Mouse (Mus musculus) bone marrow macrophage, adult 2 months (primary cell): ENCODE measurements around the gene Tada2a.

Experiments
- CTCF ChIP-seq: IDR thresholded peaks from 2 replicates; pipeline ENCODE4 v1.5.1; 2012; ENCODE audit warnings: low read depth, mild to moderate bottlenecking, low read length, moderate library complexity
- POLR2A ChIP-seq: IDR thresholded peaks from 2 replicates; pipeline ENCODE4 v1.6.1; 2012; ENCODE audit warnings: mild to moderate bottlenecking, low read depth, low read length, borderline replicate concordance

GRCm38 (mm10) chr11:84072904-84073651 is 56.3 kb downstream of the Tada2a start:
- TF ChIP-seq CTCF: no peak
- TF ChIP-seq POLR2A: no peak
